Mouse (Mus musculus) left cerebral cortex, postnatal 10 days (tissue): Measurements from ENCODE around the gene Il21r. TPM values are rescaled to one million over a fixed set of nuclear protein-coding genes. Genes with fewer than 3 reads are reported as not detected.

Experiments used
- DNase-seq, 2 experiments: peaks; one replicate each; pipeline ENCODE4 v3.0.0; 2021 to 2022; ENCODE audit warnings: low spot score in 2 of 2, mixed read lengths in 1 of 2; ENCODE audit errors: extremely low spot score in 1 of 2
- intact Hi-C: fragments of 180-260 bp; cut with DNase I; formaldehyde crosslinking; loops from one replicate; pipeline ENCODE4 v1.15.1; 2025
- total RNA-seq, 2 experiments: library from RNA; stranded (reverse); gene quantifications; 2 replicates each; pipeline ENCODE4 v1.2.3; 2021

The Il21r gene
- total RNA-seq, 2 experiments from 2014 or later = 0.90 to 1.0 TPM

GRCm38 (mm10) chr7:125622741-125623685 is 19.8 kb downstream of the Il21r start:
- intact Hi-C loops = no loop called here
- DNase-seq = no peak

DNA sequence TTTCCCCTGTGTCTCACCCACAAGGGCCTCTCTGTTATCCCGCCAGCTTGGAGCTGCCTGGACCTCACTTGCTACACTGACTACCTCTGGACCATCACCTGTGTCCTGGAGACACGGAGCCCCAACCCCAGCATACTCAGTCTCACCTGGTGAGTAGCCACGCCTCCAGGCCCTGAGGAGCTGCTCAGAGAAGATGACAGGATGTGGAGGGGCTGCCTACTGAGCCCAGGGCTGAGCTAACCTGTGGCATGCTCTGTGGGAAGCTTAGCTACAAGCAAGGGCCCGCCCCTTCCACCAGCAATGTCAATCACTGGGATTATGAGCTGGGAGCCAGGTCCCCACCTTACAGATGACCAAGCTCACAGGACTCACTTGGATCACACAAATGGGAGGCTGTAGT is 22.0 kb downstream of the Il21r start:
- intact Hi-C loops = no loop called here
- no peak for DNase-seq

DNA sequence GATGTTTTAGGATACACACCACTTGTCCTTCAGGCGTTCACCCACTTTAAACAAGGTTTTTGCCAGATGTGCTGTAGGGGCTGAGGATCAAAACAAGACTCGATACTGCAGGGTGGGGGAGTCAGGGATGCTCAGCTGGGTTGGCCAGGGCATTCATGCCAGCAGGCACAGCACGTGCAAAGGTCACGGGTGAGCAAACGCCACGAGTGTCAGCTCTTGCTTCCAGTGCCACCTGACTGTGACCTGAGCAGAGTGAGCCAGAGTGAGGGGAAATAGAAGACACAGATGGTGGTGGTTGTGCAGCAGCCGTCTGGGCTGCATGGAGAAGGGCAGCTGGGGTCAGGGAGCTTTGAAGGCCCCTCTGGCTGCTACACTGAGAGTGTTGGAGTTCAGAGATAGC is 22.6 kb downstream of the Il21r start:
- intact Hi-C loops = no loop called here
- DNase-seq = no peak

GRCm38 (mm10) chr7:125630317-125630716 is 27.1 kb downstream of the Il21r start:
- intact Hi-C loops = no loop called here
- no peak for DNase-seq

DNA sequence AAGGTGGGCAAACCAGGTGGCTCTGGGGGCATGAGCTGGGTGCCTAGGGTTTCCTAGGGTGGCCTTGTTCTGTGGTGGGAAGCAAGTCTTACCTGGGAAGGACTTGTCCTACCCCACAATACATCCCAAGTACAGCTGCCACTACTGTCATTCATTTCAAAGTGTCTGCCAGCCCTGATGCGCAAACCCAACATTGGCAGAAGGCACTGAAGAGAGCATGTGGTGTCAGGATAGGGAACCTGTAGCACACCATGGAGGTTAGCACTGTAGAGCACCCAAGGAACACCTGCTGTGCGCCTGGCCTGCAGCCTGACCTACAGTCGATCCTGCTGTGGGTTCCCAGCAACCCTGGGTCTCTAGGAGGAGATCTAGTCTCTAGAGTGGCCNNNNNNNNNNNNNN is 27.8 kb downstream of the Il21r start:
- intact Hi-C loops = no loop called here
- no peak for DNase-seq

DNA sequence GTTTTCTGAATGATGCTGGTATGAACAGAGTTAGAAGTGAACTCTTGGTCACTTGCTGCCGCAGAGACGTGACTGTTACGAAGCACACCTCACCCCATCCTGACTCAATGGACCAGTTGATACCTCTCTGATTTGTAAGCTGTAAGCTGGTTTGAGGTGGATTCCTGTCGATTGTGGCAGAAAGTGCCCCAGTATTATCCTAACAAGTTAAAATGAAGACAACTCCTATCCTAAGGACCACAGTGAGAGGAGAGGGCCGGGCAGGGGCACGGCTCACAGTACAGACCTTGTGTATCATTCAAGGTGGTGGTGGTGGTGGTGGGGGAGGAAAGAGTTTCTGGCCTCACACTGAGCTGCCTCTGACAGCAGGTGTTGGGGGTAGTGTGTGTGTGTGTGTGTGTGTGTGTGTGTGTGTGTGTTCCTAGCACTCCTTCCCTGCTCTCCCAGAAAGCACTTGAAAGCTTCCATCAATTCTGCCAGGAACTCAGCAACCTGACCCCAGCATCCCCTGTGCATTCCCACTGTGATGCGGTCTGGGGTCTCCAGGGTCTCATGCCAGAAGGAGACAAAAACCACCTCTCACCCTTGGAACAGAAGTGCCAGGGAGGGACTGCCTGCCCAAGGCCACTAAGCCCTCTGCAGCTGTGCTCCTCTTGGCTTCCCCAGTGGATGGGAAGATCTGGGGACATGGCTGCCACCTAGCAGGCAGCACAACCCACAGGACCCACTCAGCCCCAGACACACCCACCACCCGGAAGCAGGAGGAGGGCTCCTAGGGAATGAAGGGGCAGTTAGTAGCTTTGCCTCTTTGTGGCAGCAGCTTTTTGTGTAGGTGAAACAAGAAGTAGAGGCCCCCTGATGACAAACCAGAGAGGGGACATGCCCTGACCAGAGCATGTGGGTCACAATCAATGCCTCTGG is 34.3 kb downstream of the Il21r start:
- DNase-seq = no peak
- intact Hi-C loops = loop anchor here (5.0 kb wide), 1 partner anchor 165 kb away; no protein-coding TSS in a partner anchor

DNA sequence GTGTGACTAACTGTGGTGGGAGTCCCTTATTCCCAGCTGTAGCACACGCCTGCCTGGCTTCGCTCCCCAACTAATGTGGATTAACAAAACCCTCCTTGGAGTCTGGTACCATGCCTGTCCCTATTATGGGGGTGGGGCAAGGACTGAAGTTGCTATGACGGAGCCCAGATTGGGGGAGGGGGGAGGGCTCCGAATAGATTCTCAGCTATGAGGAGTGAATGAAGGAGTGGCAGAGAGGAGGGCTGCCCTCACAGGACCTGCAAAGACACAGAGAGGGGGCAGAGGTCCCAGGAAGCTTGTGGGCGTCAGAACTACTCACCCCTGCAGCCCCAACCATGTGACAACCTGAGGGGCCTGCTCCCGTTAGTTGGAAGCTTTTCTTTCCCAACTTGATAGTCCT is 35.1 kb downstream of the Il21r start:
- intact Hi-C loops = loop anchor here (5.0 kb wide), 1 partner anchor 166 kb away; no protein-coding TSS in a partner anchor
- DNase-seq = no peak

- intact Hi-C loops = loop anchor here (5.0 kb wide), 1 partner anchor 167 kb away; no protein-coding TSS in a partner anchor
- peak; percentile 57 to 79 for DNase-seq
Measured at GRCm38 (mm10) chr7:125638870-125639386, 35.7 kb downstream of the Il21r start.

DNA sequence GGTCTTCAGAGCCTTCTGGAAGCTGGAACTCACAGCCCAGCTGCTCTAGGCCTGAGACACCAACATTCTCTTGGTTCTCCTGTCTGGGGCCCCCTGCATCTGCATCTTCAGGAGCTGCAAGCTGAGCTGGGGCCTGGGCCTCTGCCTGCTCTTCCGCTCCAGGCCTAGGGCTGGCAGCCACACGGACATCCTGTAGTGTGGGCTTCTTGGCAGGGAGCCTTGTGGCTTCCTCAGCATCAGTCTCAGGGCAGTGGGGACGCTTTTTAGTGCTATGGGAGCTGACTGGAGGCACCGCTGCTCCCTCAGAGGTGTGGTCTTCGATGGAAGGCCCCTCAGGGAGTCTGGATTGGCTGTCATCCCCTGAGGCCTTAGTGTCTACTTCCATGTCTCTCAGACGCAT is 40.7 kb downstream of the Il21r start:
- peak in 1 of 2 experiments; percentile 58 for DNase-seq
- intact Hi-C loops = no loop called here

DNA sequence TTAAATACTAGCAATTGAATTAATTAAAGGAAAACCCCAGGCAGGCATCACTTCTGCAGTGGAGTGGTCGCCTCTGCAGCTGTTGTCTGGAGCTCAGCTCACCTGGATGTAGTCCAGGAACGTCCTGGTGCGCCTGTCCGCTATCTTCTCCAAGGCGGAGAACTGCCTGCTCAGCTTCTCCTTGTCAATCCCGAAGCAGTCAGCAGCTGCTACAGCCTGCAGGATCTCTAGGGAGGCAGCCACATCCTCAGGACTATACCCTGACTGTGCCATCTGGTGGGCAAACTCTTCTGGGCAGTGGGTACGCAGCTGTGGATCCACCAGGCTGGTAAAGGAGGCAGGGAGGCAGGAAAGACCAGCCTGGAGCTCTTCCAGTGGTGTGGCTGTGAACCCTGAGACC is 42.2 kb downstream of the Il21r start:
- DNase-seq = no peak

GRCm38 (mm10) chr7:125649013-125649412 is 45.8 kb downstream of the Il21r start:
- DNase-seq = no peak
- intact Hi-C loops = no loop called here

More for the DNA sequence above, 42.2 kb downstream of the Il21r start:
- intact Hi-C loops = no loop called here

DNA sequence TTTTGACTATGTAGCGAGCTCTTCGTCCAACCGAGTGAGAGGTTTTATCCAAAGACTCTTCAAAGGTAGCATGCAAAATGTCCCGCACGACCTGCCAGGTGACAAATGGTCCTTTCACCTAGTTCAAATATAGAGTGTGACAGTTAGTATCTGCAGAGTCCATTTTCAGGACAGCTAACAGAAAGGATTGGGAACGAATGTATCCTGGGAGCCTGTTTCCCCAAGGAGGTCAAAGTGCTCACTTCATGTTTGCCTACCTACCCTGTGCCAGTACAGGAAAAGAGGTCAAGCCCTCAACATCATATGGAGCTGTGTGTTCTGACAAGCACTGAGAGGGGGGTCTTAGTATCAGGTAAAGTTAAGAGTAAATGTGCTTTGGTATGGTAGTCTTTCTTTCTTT is 54.3 kb downstream of the Il21r start:
- intact Hi-C loops = no loop called here
- DNase-seq = no peak

DNA sequence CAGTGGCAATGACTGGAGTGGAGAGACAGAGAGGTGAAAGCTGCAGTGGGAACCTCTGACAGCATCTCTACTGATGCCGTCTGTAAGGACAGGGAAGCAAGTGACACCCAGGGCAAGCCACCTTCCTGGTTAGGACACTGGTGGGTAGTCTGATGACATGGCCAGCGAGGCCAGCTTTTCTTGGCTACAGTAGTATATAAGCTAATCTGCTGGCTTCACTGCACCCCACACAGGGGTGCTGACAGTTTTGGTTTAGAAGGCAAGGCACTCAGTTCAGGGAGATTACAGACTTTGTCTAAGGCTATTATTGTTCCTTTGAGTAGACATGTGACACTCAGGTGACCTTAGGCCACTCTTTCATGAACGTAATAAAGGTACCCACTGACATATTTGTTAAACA is 60.4 kb downstream of the Il21r start:
- intact Hi-C loops = no loop called here
- no peak for DNase-seq

DNA sequence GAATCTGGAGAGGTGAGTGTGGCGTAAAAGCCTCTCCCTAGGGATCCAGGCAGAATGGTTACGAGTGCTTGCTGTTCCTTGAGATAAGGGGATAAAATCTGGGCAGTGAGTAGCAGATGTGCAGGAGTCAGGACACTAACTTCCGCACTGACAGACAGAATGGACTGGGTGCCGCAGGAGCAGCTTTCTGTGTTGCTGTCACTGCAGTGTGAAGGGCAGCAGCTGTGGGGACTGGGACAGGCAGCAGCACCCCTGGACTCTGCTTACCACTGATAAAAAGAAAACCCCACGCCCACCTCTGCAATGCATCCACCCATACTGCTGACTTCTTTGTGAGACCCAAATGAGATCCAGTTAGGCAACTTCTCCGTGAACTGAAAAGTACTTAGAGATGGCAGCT is 67.6 kb downstream of the Il21r start:
- intact Hi-C loops = loop anchor here (10.0 kb wide), 1 partner anchor 414 kb away; the partner anchor contains the start of gene Gsg1l
- no peak for DNase-seq

- intact Hi-C loops = loop anchor here (10.0 kb wide), 1 partner anchor 413 kb away; the partner anchor contains the start of gene Gsg1l
- no peak for DNase-seq
Measured at GRCm38 (mm10) chr7:125671396-125671795, 68.2 kb downstream of the Il21r start.

GRCm38 (mm10) chr7:125674916-125675315 is 71.7 kb downstream of the Il21r start:
- intact Hi-C loops = loop anchor here (10.0 kb wide), 1 partner anchor 410 kb away; the partner anchor contains the start of gene Gsg1l
- peak in 1 of 2 experiments; percentile 17 for DNase-seq

GRCm38 (mm10) chr7:125678756-125679155 is 75.5 kb downstream of the Il21r start:
- intact Hi-C loops = loop anchor here (10.0 kb wide), 1 partner anchor 406 kb away; the partner anchor contains the start of gene Gsg1l
- DNase-seq = no peak

DNA sequence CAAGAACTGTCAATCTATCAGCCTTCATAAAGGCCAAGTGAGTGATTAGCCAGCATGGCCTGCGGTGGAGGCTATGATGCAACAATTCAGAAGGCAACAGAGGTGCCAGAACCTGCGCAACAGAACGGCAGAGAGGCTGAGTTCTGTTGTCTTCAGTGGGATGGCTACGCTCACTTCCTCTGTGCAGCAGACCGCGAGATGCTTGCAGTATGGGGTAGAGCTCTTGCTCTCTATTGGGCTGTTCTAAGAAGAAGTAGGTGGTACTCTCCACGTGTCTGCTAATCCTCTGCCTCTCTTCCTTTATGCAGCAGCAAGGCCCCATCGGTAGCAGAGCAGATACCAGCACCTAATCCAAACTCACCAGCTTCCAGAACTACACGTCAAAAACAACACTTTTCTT is 76.7 kb downstream of the Il21r start:
- no peak for DNase-seq
- intact Hi-C loops = loop anchor here (10.0 kb wide), 1 partner anchor 405 kb away; the partner anchor contains the start of gene Gsg1l
